Mouse (Mus musculus) heart, embryonic 12.5 days (tissue): ENCODE data around the gene Tanc1. TPM values are rescaled to one million over a fixed set of nuclear protein-coding genes. Genes with fewer than 3 reads are reported as not detected.

ENCODE experiments used
- ATAC-seq: fragments of 200-750 bp; cut with Nextera tagmentation; 2 replicates; pipeline ENCODE4 v1.8.0; 2017; ENCODE audit warnings: moderate TSS enrichment, moderate library complexity; ENCODE audit not compliant: insufficient number of reproducible peaks, low FRiP score
- H3K27ac ChIP-seq: fragments of 300-500 bp; sonication (generic); 2 replicates; pipeline ENCODE4 v1.5.1; 2016; ENCODE audit warnings: mild to moderate bottlenecking, moderate library complexity; ENCODE audit not compliant: poor library complexity, severe bottlenecking
- H3K27me3 ChIP-seq: fragments of 300-500 bp; sonication (generic); replicated peaks from 2 replicates; pipeline ENCODE4 v1.6.1; 2016; ENCODE audit warnings: mild to moderate bottlenecking, moderate library complexity
- H3K36me3 ChIP-seq: fragments of 300-500 bp; sonication (generic); 2 replicates; pipeline ENCODE4 v1.6.1; 2016; ENCODE audit warnings: mild to moderate bottlenecking, moderate library complexity
- H3K4me1 ChIP-seq: fragments of 300-500 bp; sonication (generic); replicated peaks from 2 replicates; pipeline ENCODE4 v1.6.1; 2016; ENCODE audit warnings: mild to moderate bottlenecking
- H3K4me2 ChIP-seq: fragments of 300-500 bp; sonication (generic); 2 replicates; pipeline ENCODE4 v1.6.1; 2016; ENCODE audit warnings: mild to moderate bottlenecking, moderate library complexity
- H3K4me3 ChIP-seq: fragments of 300-500 bp; sonication (generic); 2 replicates; pipeline ENCODE4 v1.5.1; 2016; ENCODE audit warnings: mild to moderate bottlenecking
- H3K9ac ChIP-seq: fragments of 300-500 bp; sonication (generic); 2 replicates; pipeline ENCODE4 v1.6.1; 2016; ENCODE audit warnings: mild to moderate bottlenecking, moderate library complexity
- H3K9me3 ChIP-seq: fragments of 300-500 bp; sonication (generic); replicated peaks from 2 replicates; pipeline ENCODE4 v1.6.1; 2016; ENCODE audit warnings: mild to moderate bottlenecking, moderate library complexity
- WGBS: fragments of 180-500 bp; shearing (Covaris S2); methylation state at CpG from one replicate; pipeline ENCODE4 v1.1.7; 2016; 5-methylcytosine and 5-hydroxymethylcytosine counted together
- polyA plus RNA-seq: library from polyadenylated mRNA; unstranded; fragments of >200 nt; fragmentation: Nextera tagmentation; extraction: Ambion mirVana; gene quantifications from 2 replicates; pipeline ENCODE4 v1.2.1, GENCODE M21; 2016

Tanc1 gene
- polyA plus RNA-seq, 1 experiment from 2014 or later, result 37.4 TPM

DNA sequence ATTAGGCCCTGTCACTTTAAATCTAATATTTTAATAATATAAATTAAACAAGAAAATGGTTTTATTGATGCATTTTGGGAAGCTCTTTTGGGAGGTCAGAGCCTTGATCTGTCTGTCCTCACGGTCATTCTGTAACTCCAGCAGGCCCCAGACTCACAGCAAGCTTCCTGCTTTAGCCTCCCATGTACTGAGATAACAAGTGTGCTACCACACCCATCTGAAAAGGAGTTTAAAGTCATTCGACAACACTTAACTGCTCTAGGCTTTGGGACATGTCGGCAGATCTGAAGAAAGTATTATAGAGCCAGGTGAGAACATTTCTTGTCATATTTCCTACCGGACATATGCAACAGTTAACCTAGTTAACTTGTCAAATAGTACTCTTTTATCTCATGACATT is 69.3 kb downstream of the Tanc1 start:
- 47% methylated on average over 4 of the region's 4 CpGs for WGBS
- H3K4me1 ChIP-seq, result peaks cover 71% of the 10 kb centered on the region
- no peak overlapping the region for H3K27ac ChIP-seq

DNA sequence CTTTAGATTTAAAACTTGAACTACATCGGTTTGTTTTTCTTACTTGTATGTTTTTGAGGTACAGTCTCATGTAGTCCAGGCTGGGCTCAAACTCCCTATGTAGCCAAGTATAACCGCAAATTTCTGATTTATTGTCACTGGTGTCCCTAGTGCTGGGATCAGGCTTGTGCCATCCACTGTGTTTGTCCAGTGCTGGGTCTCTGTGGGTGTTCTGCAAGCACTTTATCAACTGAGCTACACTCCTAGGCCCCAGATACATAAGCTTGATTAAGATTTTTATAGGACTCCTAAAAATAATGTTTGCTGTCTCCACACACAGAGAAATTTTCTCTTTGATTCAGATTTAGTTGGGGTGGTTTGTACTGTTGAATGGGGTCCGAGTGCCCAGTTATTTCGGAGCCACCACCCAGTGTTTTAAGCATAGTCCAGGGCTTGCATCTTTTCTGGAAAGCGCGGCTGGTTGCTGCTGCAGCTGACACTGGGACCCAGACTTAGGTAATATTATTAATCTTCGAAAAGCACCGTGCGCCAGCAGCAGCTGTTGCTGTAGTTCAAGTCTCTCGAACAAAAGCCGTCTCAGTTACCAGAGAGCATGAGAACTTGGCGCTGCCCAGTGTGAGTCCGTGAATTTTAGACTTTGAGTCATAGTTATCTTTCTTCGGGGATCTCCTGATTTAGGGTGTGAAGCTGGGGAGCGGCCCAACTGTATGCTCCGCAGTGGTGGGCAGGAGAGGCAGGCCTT is 73.2 kb downstream of the Tanc1 start:
- WGBS, result 81% methylated on average over 16 of the region's 16 CpGs
- Histone ChIP-seq H3K9me3 (no peaks in the 10 kb centered on the region), H3K36me3 (no peaks in the 10 kb centered on the region), H3K4me1 (peaks cover 59% of the 10 kb centered on the region), H3K27ac (no peak overlapping the region), H3K27me3 (no peaks in the 10 kb centered on the region), H3K9ac (no peak overlapping the region), H3K4me2 (no peak overlapping the region), H3K4me3 (no peak overlapping the region)
- no peak for ATAC-seq

More for the DNA sequence above, 69.3 kb downstream of the Tanc1 start:
- Histone ChIP-seq H3K4me2 (no peak overlapping the region), H3K9ac (no peak overlapping the region), H3K9me3 (no peaks in the 10 kb centered on the region), H3K27me3 (no peaks in the 10 kb centered on the region), H3K36me3 (no peaks in the 10 kb centered on the region), H3K4me3 (no peak overlapping the region)
- no peak for ATAC-seq

DNA sequence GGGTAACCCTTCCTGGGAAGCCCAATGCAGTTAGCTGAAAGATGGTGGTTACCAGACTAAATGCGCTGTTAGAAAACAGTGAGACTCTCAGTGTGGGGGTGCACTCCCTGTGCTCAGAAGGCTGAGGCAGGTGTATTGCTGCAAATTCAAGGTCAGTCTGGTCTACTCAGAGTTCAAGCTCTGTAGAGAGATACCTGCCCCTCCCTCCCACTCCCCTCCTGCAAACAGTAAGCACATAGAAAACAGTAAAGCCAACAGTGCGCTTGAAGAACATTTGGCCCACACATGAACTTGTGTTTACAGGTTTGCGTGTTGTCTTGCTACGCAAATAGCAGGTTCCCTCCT is 73.7 kb downstream of the Tanc1 start:
- no peak overlapping the region for H3K27ac ChIP-seq
- peaks cover 59% of the 10 kb centered on the region for H3K4me1 ChIP-seq
- H3K9ac ChIP-seq, result no peak overlapping the region
- no peak for ATAC-seq
- H3K4me3 ChIP-seq, result no peak overlapping the region
- H3K4me2 ChIP-seq, result no peak overlapping the region
- WGBS, result 88% methylated on average over 4 of the region's 4 CpGs
- no peaks in the 10 kb centered on the region for H3K9me3 ChIP-seq
- H3K36me3 ChIP-seq, result no peaks in the 10 kb centered on the region
- H3K27me3 ChIP-seq, result no peaks in the 10 kb centered on the region

DNA sequence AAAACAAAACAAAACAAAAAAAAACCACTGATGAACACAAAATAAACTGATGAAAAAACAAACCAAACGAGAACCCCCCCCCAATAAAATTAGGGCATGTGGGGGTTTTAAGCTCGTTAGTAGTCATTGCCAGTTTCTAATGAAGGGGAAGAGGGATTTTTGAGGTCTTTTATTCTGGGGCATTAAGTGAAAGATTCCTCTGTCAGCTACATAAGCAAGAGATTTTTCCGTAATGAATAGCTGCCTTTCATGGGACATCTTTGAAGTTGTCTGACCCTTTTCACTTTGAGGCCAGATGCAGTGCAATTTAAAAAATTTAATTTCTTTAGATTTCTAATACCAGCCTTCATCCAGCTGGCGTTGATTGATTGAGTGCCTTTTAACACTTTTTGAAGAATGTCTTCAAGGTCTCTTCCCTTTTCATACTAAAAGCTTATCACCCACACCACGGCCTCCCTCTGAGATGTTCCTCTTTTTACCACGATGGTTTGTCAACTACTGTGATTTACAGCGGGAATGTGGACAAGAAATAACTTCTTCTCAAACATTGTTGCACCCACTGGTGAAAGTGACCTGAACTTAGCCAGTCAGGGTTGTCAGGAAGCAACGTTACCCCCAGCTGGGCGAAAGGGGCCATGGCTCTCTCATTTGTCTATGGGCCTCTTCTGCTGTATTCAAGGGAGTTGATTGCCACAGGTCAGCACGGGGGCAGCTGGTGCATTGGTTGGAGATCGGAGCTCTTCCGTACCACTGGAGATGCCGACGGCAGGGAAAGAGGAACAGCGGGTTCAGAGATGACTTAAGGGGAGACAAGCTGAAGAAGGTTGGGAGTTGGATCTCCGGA is 76.6 kb downstream of the Tanc1 start:
- no peak overlapping the region for H3K9ac ChIP-seq
- no peak overlapping the region for H3K27ac ChIP-seq
- H3K9me3 ChIP-seq, result no peaks in the 10 kb centered on the region
- 57% methylated on average over 16 of the region's 16 CpGs for WGBS
- no peaks in the 10 kb centered on the region for H3K27me3 ChIP-seq
- H3K4me1 ChIP-seq, result peaks cover 63% of the 10 kb centered on the region
- H3K4me3 ChIP-seq, result no peak overlapping the region
- no peak overlapping the region for H3K4me2 ChIP-seq
- no peaks in the 10 kb centered on the region for H3K36me3 ChIP-seq
- no peak for ATAC-seq

DNA sequence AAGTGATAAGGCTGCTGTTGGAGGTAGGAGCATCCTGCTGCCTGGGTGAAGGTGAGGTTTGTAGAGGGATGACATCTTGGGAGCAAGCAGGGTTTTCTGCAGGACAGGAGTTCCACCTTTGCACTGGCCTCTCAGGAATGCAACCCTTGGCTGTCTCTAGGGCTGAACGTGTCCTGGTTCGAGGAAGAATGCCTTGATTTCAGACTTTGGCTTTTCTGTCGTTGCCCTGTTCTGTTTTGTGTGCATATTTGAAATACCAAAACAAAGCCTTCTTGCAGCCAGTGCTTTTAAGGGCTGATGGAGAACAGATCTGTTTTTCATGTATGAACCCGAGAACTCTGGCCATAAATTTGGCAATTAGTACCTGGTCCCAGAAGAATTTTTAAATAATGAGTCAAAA is 79.3 kb downstream of the Tanc1 start:
- no peak for ATAC-seq
- no peaks in the 10 kb centered on the region for H3K36me3 ChIP-seq
- no peaks in the 10 kb centered on the region for H3K9me3 ChIP-seq
- H3K4me1 ChIP-seq, result peaks cover 64% of the 10 kb centered on the region
- no peak overlapping the region for H3K4me3 ChIP-seq
- 17% methylated on average over 4 of the region's 4 CpGs for WGBS
- no peak overlapping the region for H3K4me2 ChIP-seq
- no peaks in the 10 kb centered on the region for H3K27me3 ChIP-seq
- no peak overlapping the region for H3K27ac ChIP-seq
- H3K9ac ChIP-seq, result no peak overlapping the region

DNA sequence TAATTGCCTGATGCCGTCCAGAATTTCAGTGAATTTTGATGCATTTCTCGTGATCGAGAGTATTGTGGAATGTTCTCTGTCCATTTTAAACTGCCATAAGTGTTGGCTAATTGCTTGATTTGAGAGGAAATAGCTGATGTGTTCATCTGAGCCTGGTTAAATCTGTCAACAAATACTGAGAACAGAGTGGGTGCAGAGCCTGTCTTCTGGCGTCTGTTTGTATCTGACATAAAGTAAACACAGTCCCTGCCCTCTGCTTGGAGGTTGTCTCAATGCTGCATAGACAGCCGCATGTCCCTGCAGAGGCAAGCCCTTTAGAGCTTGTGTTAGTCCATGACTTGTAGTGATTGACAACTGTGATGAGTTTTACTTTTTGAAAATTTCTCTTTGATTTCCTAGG is 81.6 kb downstream of the Tanc1 start:
- Histone ChIP-seq H3K9me3 (no peaks in the 10 kb centered on the region), H3K27ac (0 out of 2 replicates have a peak overlapping the region, but pooled peaks have one; percentile 17), H3K4me2 (no peak overlapping the region), H3K27me3 (no peaks in the 10 kb centered on the region), H3K36me3 (no peaks in the 10 kb centered on the region; the same call in 1 of the 2 replicates), H3K4me3 (no peak overlapping the region), H3K9ac (no peak overlapping the region), H3K4me1 (peaks cover 74% of the 10 kb centered on the region)
- WGBS, result 46% methylated on average over 5 of the region's 5 CpGs
- ATAC-seq, result no peak

DNA sequence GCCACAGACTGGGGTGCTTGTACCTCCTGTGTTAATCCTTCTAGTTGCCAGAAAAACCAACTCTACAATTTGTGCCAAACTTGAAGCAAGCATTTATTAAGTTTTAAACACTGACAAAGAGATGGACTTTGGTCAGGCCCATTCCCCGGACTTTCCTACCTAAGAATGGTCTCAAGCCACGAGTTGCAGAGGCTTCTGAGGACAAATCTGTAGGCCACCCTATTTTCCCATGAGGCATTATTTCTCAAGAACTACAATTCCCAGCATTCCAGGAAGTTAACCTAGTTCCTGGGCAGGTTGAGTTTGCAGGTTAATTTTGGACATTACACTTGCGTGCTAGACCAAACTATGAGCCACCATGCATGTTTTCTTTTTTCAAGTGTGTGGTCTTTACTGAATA is 85.3 kb downstream of the Tanc1 start:
- peaks cover 55% of the 10 kb centered on the region for H3K4me1 ChIP-seq
- H3K36me3 ChIP-seq, result peaks cover 19% of the 10 kb centered on the region
- 74% methylated on average over 3 of the region's 3 CpGs for WGBS
- H3K27me3 ChIP-seq, result no peaks in the 10 kb centered on the region
- no peaks in the 10 kb centered on the region for H3K9me3 ChIP-seq
- H3K27ac ChIP-seq, result peak overlapping the region; percentile 48; the same call in 1 of the 2 replicates
- H3K4me2 ChIP-seq, result no peak overlapping the region
- no peak for ATAC-seq
- no peak overlapping the region for H3K9ac ChIP-seq
- no peak overlapping the region for H3K4me3 ChIP-seq

DNA sequence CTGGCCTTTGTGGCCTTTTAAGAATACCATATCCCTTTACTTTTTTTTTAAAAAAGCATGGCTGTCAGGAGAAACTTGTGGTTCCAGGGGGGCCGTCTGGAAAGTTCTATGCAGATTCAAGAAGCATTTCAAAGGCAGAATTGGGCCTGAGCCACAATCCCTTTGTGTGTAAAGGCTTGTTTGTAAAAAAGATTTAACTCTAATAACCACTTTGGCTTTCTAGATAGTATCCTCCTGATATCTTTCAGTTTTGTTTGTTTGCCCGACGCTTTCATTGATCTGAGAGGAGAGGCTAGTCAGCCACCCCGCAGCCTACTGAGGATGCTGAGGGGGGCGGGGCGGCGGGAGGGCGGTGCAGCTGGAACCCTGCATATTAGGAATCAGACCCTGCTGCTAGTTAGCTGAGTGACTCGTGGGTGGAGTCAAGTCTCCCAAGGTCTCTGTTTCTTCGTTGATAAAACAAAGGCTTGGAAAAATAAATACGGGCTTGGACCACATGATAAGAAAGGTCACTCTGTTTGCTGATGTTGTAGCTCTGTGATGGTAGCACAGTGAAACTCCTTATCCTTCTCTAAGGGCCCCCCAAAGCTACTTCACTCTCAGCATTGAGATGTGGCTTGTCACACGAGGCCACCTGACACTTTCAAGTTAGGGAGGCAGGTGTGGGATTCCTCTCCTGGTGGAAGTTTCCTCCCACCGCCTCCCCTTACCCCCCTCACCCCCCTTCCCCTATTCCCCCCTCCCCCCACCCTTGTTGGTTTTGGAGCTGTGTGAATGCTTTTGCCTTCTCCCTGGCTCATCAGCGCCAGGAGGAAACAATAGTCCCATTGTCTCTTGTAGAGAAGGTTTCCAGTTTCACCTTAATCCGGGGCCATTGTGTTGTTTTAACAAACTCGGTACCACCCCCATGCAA is 86.1 kb downstream of the Tanc1 start:
- H3K27ac ChIP-seq, result peak overlapping the region; percentile 80
- H3K27me3 ChIP-seq, result no peaks in the 10 kb centered on the region
- H3K36me3 ChIP-seq, result peaks cover 19% of the 10 kb centered on the region
- peak overlapping the region; percentile 61 for H3K4me2 ChIP-seq
- WGBS, result 4% methylated on average over 16 of the region's 16 CpGs
- H3K4me3 ChIP-seq, result no peak overlapping the region
- peaks cover 48% of the 10 kb centered on the region for H3K4me1 ChIP-seq
- ATAC-seq, result peak; percentile 86
- H3K9ac ChIP-seq, result no peak overlapping the region
- no peaks in the 10 kb centered on the region for H3K9me3 ChIP-seq

DNA sequence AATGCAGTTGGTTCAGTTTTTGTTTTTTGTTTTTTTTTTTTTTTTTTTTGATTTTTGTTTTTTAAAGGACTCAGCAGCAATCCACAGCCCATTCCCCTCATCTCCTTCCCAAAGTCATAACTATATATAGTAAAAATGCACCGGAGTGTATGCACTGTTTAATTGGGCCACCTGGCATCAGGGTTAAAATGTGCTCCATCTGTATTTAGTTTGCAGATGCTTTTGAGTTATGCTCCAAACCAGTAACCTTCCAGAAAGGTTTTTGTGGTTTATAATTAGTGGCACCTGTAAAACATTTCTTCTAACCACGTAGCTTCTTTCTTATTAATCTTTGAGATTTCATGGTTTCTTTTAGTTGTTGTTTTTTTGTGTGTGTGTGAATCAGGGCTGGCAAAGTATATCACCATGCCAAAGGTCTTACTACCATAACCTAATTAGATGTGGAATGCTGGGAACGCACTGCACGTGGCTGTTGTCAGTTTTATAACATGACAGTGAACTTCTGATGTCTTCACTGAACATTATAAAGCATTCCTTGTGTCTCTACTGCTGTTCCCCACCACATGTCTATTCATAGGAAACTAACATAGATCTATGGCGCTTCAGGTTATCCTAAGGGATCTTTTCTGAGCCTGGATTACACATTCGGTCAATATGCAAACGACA is 86.9 kb downstream of the Tanc1 start:
- Histone ChIP-seq H3K27me3 (no peaks in the 10 kb centered on the region), H3K4me2 (no peak overlapping the region), H3K9ac (no peak overlapping the region), H3K27ac (no peak overlapping the region; the same call in 1 of the 2 replicates), H3K4me3 (no peak overlapping the region), H3K36me3 (peaks cover 19% of the 10 kb centered on the region), H3K4me1 (peaks cover 40% of the 10 kb centered on the region), H3K9me3 (no peaks in the 10 kb centered on the region)
- 56% methylated on average over 7 of the region's 7 CpGs for WGBS
- no peak for ATAC-seq

DNA sequence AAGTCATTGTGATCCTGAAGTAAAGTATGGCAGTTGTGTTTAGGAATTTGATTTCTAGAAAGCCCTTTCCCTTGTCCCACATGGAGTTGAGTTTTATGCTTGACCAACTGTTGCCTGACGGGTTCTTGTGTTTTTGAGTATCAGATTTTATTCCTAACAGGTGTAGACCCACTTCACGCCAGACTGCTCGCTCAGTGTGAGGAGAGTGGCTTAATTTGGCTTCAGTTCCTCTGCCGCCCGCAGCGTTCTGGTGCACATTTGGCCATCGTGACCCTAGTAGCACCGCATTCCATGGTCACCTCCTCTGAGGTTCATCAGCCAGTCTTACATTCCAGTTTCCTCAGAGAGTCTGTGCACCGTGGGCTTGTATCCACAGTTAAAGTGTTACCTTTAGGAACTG is 88.1 kb downstream of the Tanc1 start:
- no peak for ATAC-seq
- no peak overlapping the region for H3K27ac ChIP-seq
- H3K4me1 ChIP-seq, result peaks cover 41% of the 10 kb centered on the region
- no peak overlapping the region for H3K4me2 ChIP-seq
- peaks cover 19% of the 10 kb centered on the region for H3K36me3 ChIP-seq
- H3K9ac ChIP-seq, result no peak overlapping the region
- 73% methylated on average over 9 of the region's 9 CpGs for WGBS
- no peaks in the 10 kb centered on the region for H3K9me3 ChIP-seq
- H3K4me3 ChIP-seq, result no peak overlapping the region
- H3K27me3 ChIP-seq, result no peaks in the 10 kb centered on the region
